Mouse (Mus musculus) heart, adult 18-20 months (tissue): ENCODE measurements around the gene Ptprk. TPM values are rescaled to one million over a fixed set of nuclear protein-coding genes. Genes with fewer than 3 reads are reported as not detected.

ENCODE experiments used
- DNase-seq, 2 experiments: peaks; one replicate each; pipeline ENCODE4 v3.0.0; 2021 to 2022; ENCODE audit warnings: mixed read lengths in 1 of 2
- long read RNA-seq, 2 experiments: library from polyadenylated mRNA; stranded (forward); transcript quantifications; one replicate each; pipeline ENCODE4 v2.0.0; 2021
- total RNA-seq, 2 experiments: library from RNA; stranded (reverse); gene quantifications; 2 replicates each; pipeline ENCODE4 v1.2.3; 2021

Ptprk gene
- total RNA-seq: 10 to 100 TPM; 17.3 to 21.1 TPM
- long read RNA-seq, experiment 1, full-length matches to known transcripts: 3 of 7 reads
- long read RNA-seq, experiment 1, partial matches to known transcripts: 2 of 7 reads
- long read RNA-seq, experiment 1, other reads (novel, unspliced or antisense): 2 of 7 reads
- long read RNA-seq, experiment 2, partial matches to known transcripts: 2 of 7 reads
- long read RNA-seq, experiment 2, other reads (novel, unspliced or antisense): 4 of 7 reads

DNA sequence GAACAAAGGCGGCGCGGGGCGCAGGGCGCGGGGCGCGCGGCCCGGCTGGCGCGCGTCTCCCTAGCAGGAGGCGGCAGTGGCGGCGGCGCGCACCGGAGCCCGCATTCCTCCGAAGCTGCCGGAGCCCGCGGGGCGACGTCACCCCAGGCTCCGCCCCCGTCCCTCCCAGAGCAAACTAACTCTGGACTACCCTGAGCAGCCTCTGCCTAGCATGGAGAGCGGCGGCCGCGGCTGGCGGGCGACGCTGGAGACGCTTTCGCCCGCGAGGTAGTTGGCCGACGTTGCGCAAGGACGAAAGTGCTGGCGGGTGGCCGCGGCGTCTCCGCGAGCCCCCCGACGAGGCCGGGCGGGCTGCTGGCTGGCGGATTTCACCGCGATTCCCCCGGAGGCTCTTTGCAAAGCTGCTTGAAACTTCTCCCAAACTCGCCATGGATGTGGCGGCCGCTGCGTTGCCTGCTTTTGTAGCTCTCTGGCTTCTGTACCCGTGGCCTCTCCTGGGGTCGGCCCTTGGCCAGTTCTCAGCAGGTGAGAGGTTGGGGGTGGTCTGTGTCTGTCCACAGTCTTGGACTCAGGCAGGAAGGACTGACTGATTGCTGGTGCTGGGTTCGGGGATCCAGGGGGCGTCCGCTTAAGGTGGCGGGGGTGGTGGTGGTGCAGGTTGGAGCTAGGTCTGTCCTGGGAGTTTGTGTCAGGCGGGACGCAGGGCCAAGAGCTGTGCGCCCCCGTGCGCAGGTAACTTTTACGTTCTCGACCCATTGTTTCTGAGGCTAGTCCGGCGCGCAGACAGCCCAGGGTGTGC, at the start of gene Ptprk:
Ptprk (plus strand) TSS at position 168 of the 799 bp plus-strand sequence.
- peak; percentile 93 to 97 for DNase-seq

DNA sequence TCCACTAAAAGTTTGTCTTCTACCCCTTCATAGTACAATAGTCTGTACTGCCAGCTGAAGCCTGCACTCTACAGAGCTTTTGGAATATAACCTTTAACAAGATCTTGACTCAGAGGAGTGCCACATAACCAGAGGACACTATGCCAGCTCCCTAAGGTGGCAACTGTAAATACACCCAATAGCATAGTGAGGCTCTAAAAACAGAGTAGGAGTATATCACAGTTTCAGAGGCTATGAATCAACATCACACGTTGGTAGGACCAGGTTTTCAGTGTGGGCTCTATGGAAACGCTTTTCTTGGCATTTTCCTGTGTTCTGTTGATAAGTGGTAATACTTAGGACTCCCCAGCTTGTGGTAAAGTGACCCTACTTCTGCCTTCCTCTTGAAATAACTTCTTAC, 46.8 kb upstream of the Ptprk start:
- no peak for DNase-seq

DNA sequence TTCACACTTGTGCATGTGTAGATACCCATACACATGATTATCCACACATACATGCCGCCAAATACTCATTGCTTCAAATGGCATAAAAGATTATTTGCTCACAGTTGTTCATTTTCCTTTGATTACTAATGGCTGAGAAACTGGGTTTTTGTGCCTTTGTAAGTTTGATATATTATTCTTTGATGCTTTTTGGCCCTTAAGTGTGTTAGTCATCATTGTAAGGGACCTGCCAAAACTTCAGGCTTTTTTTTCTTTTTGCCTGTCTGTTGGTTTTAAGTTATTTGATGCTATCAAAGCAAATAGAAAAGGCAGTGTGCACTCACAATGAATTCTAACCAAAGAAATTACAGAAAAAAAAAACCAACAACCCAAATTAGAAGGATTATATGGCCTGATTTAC, 38.2 kb upstream of the Ptprk start:
- no peak for DNase-seq

DNA sequence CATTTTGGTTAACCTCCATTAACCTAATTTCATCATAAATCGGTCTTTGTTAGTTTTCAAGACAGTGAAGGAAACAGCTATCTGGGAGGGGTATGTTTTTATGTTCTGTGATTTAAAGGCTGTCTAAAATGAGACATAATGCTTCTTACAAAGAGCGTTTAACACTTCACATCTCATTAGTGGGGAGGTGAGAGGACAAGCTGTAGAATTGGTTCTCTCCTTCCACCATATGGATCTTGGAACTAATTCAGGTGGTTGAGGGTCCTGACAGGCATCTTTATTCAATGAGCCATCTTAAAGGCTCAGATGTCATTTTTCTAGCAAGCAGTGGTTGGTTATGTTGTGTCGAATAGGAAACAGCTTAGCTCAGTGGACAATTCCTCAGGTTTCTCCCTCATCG, 19.9 kb upstream of the Ptprk start:
- DNase-seq: no peak

DNA sequence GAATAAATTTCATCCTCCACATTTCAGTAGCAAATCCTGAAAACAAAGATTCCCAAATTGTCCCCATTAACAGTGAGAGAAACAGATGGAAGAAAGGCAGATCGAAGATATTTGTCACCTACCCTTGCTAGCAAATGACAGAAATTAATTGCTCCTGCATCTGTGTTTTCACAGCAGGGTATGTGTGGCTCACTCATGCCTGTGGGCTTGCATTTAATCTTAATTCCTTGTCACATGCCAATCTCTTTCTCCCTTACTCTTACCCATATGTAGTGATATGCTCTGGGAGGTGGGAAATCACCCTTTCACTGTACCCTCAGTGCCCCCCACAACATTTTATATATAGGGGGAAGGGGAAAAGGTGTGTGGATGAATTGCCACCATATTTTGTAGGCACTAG, 15.4 kb upstream of the Ptprk start:
- DNase-seq: no peak

DNA sequence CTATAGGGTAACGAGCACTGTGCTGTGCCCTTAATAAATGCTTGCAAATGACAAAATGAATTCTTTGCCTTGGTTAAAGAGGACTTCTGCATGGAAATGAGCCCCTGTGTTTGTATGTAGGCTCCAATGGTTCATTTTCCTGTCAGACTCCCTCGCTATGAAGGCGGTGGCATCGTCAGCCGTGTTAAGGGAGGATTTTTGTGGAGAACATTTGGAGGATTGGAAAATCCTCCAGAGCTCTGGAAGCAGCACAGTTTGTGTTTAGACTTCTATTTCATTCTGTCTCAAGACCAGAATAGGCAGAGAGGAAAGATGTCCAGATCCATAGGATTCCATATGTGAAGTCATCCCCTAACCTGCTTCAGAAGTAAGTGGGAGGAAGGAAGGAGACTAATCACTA, 6.6 kb upstream of the Ptprk start:
- no peak for DNase-seq

DNA sequence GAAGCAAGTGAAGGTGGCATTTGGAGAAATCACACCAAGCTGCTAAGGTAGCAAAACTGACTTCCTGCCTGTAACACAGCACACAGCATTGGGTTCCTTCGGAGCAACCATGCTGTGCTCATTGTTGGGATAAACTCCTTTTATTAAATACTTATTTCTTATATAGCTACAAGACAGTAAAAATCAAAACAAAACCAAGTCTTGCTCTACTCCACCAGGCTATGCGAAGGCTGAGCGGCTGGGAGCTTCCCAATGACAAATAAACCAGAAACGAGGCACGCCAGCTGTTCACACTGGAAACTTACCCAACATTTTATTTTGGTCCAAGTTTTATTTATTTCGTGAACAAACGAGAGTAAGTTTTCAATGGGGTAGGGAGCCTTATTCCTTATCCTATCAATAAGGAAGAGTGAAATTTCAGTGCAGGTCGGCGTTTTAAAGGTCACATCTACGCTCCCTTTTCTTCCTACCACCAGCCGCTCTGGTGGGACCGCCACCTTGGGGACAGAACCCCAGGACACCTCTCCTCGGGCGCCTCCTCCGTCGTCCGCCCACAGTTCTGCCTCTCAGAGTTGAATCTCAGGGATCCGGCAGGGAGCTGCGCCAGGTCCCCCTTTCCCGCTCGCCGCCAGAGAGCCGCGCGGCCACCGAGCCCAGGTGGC, 498 bp upstream of the Ptprk start:
- peak in 1 of 2 experiments; percentile 69 for DNase-seq

DNA sequence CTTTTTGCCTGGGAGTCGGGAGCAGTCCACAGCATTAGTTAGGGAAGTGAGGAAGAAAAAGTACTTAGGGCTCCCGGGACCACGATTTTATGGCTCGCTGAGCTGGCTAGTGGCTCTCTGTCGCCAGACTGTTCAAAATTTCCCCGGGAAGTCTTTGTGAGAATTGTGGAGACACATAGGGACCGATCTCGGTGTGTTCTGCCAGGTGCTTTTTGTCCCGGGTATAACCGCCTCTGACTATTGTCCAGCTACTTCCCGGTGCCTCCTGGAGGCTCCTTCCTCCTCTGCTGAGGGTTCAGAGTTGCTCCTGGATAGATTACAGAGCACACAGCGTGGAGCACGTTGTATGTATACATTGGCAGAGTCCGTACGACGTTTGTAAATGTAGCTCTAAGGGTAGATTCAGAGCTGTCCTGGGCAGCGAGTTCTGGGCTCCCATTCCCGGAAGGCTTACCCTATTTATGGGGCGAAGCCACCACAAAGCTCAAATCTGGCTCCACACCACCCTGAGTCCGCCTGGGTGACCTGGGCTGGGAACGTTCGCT, 943 bp downstream of the Ptprk start:
- DNase-seq: peak; percentile 23 to 67

DNA sequence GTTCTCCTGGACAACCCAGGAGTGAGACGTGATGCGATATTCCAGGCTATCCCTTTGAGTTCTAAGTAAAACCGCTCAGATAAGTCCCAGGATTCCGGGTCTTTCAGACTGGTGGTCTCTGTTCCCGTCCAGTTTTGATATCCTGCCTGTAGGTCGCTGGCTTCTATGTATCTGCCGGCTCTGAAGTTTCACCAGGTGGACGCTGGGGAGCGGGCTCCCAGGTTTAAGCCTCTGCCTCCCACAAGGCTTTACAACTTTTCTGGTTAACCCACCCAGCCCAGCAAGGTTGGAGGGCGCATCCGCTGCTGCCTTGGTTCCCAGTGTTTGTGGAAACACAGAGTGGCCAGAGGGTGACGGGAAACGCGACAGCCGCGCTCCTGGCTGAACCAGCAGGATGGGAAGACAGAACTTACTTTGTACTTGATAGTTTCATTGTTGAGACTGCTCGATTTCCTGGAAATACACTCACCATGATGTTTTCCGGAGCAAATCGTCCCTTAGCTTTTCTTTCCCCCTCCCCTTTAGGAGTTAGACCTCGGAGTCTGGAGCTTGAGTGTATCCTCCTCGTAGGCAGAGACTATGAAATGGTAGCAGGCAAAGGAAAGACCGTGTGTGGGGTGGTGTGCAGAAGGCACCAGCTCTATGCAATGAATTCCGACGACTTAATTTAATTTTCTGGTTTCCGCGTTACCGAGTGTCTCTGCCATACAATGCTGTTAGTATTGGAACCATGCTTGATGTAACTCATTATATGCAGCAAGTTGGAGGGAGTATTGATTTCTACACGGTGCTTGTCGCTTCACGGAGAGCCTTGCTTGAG, 1.6 kb downstream of the Ptprk start:
- peak; percentile 42 to 62 for DNase-seq

DNA sequence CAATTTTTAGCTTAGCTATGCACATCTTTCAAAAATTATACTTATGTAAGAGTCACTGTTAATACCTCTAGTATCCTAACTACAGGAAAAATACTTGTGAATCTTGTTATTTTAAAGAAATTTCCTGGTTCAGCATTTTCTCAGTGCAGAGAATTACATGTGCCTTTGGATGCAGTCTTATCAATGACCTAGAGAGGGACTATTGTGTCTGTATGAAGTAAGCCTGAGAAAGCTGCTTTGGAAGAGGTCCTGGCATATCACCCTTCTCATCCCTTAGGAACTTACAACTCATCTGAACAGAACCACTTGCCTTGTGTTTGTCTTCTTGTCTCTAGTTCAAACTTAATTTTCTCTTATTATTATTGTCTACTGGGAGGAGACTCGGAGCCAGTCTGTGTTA, 3.6 kb downstream of the Ptprk start:
- DNase-seq: no peak

DNA sequence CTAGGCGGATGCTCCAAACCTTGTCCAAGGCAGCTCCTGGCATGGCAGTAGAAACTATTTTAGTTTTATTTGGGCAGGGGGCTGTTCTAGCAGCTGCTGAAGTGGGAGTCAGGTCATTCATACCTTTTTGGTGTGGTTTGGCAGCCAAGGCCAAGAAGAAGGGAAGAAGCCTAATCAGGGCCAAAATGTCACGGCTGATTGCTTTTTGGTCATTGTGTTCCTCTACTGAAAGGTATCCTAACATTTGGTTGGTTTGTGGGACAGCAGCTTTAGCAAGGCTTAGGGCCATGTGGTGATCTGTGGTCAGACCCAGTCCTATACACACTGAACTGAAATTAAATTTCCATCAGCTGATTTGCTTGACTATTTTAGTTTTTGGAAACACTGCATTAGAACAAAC, 6.6 kb downstream of the Ptprk start:
- no peak for DNase-seq

DNA sequence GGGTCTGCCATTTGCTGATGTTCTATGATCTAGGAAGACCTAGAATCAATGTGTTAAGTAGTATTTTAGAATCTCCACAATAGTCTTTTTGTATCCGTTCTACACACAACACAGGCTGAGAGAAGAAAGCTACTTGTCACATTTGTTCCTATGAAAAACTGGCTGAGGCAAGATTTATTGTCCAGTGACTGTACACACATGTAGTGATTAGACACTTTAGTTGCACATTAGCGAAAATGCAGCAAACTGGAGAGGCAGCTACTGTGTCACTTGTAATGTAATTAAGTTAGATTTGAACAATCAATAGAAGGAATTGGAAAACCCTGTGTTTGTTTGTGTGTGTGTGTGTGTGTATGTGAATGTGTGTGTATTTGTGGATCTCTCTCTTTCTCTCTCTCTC, 8.6 kb downstream of the Ptprk start:
- DNase-seq: no peak

DNA sequence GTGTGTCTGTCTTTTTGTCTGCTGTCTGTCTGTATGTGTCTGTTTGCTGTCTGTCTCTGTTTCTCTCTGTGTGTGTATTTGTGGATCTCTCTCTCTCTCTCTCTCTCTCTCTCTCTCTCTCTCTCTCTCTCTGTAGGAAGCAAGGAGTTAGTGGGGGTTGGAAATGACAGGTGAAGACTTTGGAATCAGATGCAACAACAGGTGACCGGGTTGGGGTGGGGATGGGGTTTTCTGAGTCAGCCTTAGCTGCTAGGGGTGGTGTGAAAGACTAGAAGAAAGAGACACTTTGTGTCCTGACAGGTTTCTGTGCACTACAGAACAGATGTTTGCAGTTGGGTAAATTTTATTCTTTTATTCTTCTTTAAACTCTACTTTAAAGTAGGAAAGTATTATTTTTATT, 9.0 kb downstream of the Ptprk start:
- DNase-seq: no peak

DNA sequence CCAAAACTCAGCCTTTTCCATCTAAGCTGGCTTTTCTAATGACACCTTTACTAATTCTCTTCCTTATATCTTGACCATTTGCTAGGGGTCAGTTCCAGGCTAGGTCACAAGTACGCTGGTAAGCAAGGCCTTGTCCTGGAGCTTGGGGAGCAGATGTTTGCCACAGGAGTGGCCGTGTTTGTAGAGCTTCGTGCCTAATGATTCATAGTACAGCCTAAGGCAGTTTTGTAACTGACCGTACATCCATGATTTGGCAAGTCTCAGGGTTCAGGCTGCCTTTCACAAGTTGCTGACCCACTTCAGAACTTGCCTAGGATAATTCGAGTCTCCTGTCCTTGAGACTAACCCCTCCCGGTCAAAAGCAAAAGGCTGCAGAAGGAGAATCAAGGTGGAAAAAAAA, 12.7 kb downstream of the Ptprk start:
- no peak for DNase-seq

DNA sequence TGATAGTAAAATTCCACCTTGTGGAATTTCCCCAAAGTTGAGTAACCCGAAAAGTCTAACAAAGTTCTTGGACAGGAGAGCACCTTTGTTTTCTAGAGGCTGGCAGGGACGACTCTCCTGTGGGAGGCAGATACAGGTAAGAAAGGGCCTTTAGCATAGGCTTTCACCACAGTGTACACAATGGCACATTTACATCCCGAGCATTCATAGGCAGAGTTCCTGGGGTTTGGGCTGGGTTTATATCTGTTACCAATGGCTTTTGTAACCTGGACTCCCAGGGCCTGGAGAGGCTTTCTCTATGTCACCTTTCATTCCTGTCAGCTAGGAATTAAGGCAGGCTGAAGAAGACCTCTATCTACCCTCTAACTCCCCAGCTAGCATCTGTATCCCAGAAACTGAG, 13.1 kb downstream of the Ptprk start:
- DNase-seq: no peak

DNA sequence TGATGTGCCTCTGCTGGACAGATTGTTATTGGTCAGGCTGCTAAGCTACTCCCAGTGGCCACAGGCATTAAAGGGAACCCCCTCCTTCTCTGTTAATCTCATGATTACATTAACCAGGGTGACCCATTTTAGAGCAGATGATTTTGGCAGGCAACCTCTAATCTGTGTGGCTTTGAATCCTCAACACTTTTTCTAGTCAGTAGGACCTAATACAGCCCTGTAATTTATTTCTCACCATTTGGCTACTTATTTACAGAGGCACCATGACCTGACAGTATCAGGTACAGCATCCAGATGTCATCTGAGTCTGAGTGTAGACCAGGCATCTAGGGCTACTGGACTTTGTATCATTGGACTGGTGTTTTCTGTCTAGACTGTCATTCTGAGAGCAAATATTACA, 21.4 kb downstream of the Ptprk start:
- DNase-seq: no peak

DNA sequence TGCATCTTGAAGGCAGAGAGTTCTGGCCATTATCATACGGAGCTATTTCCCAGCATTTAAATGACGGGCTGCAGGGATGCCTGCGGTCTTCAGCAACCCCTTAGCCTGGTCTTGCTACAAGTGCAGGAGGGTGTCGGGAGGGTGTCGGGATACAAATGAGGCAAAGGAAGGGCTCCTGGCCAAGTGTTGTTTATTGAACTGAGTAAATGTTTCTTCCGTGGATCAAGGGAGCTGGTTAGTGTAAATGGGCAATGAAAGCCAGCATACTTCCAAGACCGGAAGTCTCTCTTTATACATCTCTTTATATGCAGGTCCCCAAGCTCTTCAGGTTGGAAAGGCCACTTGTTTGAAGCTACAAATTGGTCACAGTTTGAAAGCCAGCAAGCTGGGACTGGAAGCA, 23.0 kb downstream of the Ptprk start:
- DNase-seq: no peak

DNA sequence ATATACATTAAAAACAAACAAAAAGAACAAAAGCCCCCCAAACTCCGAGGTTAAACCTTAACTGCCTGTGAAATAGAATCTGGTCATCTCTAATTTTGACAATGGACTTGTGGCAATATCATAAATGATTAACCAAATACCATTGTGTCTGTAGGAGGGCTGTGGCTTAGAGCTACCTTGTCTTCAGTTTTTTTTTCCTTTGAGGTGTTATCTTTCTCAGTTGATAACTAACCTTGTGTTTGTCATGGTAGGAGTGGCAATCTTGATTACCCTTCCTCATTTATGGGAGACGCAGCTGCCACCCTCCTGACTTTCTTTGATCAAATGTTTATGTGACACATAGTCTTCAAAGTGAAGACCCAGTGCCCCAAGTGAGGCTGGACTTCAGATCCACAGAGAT, 24.3 kb downstream of the Ptprk start:
- no peak for DNase-seq

DNA sequence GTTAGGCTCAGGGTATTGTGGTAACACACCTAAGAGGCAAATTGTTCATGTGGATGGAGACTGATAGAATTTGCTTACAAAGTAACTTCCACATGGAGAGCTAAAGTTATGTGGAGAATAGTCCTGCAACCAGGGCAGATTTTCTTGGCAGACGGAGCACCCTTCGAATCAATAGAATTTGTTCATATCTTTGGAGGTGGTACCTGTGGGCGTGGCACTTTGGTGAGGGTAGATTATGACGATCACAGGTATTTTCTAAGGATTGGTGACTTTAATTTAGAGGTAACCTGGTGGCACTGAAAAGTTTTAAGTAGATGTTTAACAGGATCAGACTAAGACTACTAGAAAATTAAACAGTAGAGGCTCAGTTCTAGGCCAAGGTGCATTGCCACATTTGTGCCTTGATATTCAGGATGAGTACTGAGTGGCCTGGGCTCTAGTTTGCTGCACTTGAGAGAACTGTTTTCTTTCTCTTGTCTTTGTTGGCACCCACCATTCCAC, 28.8 kb downstream of the Ptprk start:
- DNase-seq: no peak

DNA sequence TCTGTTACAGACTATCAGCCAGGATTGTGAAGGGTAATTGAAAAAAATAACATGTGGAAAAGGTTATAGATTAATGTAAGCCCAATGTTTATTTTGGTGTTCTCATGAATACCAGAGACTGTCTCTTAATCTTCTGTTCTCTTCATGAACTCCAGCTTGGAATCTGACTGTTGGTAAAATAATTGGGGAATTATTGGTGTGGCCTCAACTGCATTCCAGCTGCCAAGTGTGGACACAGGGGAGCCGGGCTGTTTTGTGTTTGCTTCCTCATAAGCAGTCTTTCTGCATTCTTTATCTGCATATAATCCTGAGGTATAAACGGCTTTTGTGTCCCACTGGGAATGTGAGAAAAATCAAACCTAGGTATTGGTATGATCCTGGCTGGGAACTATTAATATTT, 29.3 kb downstream of the Ptprk start:
- no peak for DNase-seq

DNA sequence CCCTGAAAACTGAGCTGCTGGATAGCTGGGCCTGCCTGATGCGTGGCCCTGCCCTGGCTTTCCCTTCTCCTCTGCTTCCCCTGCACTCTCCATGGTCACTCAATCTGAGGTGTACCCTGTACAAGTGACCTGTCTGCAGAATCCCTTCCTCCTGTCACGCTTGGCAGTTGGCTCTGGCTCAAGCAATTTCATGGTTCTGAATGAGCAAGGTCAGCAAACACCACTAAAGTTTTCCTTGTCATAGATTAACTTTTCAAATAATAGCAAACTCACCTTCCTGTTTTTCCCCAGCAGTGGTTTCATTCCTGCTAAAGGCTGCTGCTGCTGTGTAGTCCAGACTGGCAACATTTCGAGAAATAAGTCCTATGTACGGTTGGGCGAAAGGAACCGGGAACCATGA, 30.6 kb downstream of the Ptprk start:
- peak in 1 of 2 experiments; percentile 2 for DNase-seq
